Mouse (Mus musculus) urinary bladder, postnatal 4 days (tissue): ENCODE measurements around the gene Ccdc38.

Experiments
- DNase-seq, 2 experiments: peaks; one replicate each; pipeline ENCODE4 v3.0.0; 2021 to 2022; ENCODE audit warnings: low spot score in 2 of 2

The Ccdc38 gene

DNA sequence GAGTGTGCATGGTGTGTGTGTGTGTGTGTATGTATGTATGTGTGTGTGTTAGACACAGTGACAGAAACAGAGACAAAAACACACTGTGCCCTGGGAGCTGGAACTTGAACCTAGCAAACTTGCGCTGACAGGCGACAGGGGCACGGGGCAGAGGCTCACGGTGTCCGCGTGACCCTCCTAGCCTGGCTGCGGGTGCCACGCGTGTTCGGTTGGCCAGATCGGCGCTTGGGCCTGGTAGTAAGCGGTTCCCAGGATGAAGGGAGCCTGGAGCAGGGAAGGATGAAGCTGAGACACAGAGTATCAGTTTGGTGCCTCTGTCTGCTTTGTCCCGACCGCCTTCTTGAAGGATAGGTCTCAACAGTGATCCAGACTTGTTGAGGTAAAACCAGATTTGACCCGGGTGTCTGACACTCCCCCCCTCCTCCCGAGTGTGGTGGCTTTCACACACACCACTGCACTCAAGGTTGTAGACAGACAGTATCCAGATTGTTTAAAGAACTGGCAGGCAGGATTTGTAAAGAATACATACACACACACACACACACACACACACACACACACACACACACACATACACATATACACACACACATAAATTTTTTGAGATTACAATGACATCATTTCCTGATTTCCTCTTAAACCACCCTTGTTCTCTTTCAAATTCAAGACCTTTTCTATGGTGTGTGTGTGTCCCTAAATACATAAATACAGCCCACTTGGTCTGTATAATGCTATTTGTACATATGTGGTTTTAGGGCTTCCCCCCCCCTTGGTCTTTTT is at the start of gene Ccdc38:
Gene Ccdc38 (plus strand): TSS at position 202 of the 780 bp plus-strand sequence.
- no peak for DNase-seq

DNA sequence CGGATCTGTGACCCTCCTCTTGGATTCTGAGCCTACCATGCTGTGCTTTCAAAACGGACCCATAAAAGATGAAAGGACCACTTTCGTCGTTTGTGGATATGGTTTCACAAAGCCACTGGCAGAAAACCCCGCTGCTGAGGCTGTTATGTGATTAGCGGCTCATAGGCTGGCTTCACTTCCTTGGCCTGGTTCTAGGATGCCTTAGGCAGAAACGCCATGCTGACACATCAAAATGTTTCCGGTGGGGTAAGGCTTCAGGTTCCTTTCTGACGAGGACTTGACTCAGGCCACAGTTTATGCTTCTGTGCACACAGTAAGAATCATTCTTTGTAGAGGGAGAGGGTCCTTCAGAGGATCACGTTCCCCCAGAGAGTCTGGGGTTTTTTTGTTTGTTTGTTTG is 39.6 kb upstream of the Ccdc38 start:
- no peak for DNase-seq

DNA sequence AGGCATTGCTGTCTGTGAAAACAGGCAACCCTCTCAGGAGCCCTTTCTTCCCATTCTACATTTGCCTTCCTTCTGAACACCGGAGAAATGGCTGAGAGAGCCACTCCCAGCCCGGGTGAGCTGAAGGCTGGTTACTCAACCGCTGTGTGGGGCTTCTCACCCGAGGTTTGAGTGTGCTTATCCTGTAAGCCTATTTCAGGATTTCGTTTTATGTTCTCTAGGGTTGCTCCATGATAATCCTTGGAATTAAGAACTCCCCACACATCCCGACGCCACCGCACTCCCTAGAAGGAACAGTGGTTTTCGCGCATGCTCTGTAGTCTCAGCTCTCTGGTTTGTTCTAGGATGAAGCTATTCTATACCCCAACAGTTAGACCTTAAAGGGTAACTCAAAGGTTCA is 39.1 kb upstream of the Ccdc38 start:
- DNase-seq = no peak

DNA sequence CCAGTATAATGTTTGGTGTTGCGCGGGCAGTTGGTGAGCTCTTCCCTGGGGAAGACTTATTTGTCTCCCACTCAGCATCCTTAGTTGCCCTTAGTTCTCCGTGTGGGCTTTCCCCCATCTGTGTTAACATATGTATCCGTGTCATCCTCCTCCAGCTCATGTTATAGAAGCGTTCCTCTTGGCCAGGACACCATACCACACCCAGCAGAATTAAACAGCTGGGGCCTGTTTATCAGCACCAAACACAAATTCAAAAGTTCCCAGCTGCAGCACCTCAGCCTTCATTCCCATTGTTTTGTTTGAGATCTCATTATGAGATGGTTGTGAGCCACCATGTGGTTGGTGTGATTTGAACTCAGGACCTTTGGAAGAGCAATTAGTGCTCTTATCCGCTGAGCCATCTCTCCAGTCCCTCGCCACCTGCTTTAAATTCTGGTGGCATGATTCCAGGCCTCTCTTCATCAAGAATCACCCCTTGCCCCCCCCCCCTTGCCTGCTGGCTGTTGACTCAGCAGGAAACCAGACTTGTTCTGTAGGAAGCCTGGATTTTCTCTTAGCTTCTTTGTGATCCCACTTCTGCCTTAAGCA is 32.0 kb upstream of the Ccdc38 start:
- DNase-seq = no peak

DNA sequence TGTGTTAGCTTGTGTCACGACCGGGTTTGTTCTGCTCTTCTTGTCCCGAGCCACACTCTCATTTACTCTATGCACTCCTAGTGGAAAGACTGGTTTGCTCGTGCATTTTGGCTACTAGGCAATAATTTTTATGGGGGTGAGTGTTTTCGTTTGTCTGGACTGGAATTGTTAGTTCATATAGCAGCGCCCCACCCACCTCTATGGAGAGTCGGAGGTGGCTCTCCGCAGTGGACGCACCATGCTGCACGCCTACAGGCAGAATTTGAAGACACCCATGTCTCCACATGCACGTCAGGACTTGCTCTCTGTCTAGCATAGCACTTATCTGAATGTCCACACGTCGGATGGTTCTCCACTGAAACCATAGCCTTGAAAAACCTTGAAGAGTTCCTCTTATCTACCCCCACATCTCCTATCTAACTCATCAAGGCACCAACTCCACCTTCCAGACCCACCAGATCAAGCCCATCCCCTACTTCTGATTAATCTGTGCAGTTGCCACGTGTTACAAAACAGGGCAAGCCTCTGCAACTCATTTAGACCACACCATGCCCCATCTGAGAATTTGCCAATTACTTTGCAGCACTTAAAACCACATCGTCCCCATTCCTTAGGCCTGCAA is 30.8 kb upstream of the Ccdc38 start:
- peak in 1 of 2 experiments; percentile 24 for DNase-seq

DNA sequence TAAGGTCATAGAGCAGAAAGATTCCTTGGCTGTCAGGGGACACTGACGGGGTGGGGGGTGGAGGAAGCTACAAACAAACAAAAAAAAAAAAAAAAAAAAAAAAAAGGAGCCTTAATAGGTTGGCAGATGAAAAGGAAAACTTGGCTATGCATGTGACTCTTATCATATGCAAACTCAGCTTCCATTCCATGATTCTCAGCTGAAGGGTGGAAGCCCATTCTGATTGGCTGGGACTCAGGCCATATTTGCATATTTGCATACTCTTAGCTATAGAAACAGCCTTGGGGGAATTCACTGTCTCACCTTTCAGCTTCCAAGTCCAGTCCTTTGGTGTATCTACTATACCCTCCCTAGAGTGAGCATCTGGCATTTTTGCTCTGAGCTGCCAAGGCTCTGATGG is 25.0 kb upstream of the Ccdc38 start:
- DNase-seq = no peak

DNA sequence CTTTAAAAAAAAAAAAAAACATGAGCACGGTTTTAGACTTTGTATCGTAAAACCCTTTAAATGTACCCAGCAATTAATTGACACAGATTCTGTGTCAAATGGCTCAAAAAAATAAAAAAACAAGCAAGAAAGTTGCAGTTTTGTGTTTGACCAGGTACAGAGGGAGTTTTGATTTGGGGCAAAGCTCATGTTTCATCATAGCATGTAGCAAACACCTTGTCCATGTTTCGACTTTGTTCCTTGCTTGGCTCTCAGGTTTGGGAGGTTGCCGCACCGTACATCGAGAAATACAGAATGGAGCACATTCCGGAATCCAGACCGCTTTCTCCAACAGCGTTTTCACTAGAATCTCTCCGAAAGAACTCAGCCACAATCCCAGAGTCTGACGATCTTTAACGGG is 24.5 kb upstream of the Ccdc38 start:
- DNase-seq = no peak

DNA sequence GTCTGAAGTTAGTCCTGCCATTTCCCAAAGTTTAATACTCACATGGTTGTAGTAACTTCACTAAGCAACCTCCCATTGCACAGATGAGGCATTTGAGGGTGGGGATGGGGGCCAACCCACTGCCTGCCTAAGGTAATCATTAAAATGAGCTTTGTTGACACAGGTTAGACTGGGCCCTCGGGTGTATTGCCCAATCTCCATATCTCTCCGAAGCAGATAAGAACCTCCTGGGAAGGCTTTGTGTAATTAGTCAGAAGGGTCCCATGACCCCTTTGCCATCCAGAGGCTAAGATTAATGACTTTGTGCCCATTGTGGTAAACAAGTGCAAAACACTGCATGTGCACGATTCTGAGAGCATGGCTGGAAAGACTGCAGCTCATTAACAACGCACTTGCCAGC is 22.7 kb upstream of the Ccdc38 start:
- no peak for DNase-seq

DNA sequence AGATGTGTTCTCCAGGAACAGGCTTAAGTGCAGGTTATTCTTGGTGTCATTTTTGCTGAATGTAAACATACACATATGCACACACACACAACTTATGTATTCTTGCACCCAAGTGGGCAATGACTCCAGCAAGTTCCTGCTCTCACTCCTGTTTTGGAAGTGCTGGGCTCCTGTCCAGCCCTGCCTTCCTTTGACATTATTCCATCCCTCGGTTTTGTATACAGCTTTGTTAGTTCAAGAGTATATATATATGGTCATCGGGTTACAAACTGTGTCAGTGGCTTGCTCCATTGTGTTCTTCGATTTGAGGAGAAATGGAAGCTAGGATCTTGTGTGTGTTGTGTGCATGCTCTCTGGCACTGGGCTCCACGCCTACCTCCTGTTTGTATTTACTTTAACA is 22.2 kb upstream of the Ccdc38 start:
- no peak for DNase-seq

DNA sequence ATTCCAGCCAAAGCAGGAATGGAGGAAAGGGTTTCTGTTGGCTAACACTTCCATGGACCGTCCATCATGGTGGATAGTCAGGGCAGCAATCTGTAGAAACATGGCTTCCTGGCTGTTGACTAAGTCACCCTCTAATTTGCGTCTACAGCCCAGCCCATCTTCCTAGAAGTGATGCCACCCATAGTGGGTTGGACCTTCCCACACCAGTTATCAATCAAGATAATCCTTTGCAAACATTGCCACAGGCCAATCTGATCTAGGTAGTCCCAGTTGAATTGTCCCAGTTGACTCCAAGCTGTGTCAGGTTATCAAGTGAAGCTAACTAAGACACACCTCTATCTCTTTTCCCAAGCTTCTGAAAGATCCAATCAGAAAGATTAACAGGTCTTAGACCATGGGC is 21.8 kb upstream of the Ccdc38 start:
- no peak for DNase-seq

DNA sequence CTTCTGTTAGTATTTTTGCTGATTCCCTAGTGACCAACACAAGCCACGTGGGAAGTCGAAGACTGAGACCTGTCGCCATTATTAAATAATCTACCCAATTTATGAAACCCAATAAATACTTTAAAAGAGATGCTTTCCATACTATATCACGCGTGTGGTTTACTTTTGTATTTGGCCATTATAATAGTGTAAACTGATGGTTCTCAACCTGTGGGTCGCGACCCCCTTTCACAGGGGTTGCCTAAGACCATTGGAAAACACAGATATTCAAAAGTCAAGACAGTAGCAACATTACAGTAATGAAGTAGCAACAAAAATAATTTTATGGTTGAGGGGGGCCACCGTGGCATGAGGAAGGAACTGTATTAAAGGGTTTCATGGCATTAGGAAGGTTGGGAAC is 21.3 kb upstream of the Ccdc38 start:
- no peak for DNase-seq

DNA sequence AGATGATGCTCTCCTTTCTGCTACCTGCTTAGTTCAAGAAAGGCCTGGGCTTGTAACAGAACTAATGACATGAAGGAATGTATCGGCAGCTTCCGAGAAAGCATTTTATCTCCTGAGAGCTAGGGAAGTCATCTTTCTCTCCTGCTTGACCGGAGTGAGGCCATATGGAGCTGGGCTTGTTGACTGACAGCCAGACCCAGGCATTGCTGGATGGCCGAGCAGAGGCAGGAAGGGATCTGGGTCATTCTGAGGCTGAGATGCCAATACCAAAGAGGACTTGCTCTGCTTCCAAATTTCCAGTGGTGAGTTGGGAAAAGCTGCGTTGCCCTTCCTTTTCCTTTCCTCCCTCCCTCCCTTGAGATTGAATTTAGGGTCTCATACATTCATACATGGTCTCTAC is 20.7 kb upstream of the Ccdc38 start:
- DNase-seq = no peak

DNA sequence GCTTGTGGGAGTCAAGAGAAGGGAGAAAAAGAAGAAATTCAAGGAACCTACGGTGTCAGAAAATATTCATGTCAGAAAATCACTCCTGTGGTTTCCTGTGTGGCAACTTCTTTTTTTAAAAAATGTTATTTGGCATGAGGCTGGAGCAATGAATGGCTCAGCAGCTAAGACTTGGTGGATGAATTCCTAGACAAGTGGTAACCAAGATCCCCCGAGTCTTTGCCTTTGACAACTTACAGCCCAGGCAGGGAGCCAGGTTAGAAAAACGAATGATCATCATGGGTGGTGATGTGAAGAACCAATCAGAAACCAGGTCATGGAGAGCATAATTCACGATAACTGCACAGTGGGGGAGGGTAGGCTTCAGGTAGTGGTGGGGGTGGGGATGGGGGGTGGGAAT is 19.4 kb upstream of the Ccdc38 start:
- no peak for DNase-seq

DNA sequence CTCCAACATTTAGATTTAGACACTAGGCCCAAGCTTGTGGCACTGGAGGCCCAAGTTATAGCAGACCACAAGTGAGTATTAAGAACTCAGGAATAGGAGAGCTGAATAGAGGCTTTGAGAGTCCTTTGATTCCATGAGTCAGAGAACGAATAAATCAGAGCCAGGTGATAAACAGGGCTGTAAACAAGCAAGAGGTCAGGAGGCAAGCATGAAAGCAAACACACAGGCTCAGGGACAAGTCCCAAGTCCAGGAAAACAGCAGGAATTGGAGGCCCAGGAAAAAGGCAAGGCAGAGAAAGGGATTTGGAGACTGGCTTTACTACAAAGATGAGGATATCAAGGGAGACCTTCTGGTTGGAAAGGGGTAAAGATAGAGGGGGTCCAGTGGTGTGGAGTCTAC is 15.1 kb upstream of the Ccdc38 start:
- DNase-seq = no peak

DNA sequence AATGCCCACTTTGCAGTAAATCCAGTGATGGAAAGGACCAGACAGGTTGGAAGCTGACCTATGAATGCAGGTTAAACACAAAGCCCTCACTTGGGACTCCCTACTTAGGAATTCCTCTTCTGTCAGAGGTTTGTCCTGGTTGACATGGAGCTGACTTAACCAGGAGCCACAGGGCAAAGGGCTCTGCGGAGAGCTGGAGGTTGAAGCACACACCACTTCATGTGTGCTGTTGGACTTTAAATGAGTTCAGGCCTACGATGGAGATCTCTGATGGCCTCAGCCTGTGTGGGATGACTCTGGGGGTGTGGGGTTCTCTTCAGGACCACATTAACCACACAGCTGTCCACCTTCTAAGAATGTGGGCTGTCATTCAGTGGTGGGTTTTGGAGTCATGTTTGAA is 2.1 kb upstream of the Ccdc38 start:
- no peak for DNase-seq

DNA sequence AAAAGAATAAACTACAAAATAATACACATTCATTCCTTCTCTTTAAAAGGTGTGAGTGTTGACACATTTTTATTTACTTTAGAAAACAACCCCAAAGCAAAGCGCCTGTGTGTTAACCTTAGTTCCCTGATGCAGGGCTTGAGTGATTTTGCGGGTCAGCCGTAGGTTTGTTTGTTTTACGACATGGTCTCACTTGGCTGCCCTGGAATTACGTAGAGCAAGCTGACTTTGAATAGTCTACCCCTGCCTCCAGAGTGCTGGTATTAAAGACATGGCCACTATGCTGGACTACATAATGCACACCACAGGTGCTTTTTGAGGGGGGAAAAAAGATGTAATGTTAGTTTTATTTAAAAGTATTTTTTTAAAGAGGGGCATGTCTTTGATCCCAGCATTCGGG is 1.6 kb upstream of the Ccdc38 start:
- DNase-seq = no peak

DNA sequence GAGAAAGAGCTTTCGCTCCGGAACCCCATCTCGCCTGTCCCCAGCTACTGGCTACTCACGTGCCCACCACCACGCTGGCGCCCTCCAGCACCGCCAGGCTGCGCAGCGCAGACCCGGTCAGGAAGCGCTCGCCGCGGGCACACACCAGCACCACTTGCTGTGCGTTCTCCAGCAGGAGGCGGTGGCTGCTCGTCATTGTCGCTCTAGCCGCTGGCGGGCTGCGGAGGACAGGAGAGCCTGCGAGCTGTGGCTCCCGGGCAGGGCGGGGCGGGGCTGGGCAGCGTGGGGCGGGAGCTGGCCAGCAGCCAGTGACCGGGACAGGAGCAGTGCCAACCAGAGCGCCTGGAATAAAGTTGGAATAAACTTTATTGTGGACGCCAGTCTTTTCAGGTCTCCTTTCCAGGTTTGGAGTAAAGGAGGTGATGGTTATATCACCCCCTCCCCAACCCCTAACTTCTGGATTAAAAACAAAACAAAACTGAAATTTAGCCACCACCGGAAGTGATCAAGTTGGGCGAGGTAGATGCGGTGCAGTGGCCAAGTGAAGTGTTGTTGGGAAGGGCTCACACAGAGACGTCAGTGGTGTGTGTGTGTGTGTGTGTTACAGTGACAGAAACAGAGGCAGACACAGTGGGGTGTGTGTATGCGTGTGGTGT is 529 bp upstream of the Ccdc38 start, which contains the start of gene Amdhd1:
Gene Amdhd1 (minus strand): TSS at position 259 of the 656 bp plus-strand sequence.
- DNase-seq = peak; percentile 75 to 80

DNA sequence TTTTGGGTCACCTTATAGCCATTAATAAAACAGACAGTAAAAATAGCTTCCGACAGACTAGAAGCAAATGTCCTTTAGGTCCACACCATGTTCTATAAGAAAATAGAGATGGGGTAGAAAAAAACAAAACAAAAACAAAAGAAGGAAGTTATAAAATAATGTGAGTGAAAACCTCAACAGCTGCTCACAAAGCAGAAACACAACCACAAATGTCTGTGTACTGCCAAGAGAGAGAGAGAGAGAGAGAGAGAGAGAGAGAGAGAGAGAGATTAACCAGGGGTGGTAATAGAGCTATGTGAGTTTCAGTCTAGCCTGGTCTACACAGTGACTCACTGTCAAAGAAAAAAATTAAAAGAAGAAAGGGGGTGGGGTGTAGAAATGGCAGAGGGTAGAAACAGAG is 1.2 kb downstream of the Ccdc38 start:
- no peak for DNase-seq

DNA sequence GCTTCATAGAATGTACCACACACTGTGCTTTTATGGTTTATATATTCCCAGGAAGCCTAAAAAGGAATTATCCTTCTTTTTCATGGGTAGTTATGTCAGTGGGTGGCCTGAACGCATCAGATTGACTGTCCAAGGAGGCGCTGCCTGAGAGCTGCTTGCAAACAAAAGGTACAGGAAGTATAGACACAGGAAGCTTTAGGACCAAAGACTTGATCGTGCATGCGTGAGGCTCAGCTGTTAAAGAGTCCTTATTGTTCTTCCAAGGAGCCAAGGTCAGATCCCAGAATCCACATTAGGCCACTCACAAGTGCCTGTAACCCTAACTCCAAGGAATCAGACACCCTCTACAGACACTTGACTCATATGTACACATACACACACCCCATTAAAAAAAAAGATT is 1.9 kb downstream of the Ccdc38 start:
- no peak for DNase-seq

DNA sequence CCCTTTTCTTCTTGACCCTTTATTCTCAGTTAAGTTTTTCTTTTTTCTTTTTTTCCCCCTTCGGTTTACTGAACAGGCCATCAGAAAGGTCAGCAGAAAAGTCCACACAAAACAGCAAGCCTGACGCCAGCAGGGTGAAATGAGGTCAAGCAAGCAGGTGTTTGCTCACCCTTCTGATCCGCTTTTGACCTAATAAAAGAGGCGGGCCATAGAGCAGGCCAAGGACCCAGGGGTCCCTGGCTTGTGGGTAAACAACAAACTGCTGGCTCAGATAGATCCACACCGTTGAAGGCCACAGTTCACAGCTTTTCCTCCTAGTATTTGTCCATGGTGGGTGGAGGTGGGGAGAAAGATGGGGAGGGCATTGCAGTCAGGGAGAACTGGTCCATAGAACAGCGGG is 2.7 kb downstream of the Ccdc38 start:
- no peak for DNase-seq

DNA sequence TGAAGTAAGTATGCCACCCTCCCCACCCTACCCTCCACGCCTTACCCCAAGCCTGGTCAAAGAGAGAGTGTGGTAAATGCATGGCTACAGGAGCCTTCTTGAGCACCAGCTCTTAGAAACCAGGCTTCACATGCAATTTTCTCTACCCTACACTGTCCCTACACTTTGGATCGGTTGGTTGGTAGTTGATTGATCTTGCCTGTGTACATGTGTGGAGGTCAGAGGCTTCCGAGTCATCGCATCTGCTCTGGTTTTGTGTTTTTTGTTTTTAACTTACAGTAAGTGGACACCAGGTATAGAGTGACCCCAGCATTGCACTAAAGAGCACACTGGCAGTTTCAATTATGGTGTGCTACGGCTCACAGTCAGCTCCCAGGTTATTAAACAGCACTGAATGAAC is 3.7 kb downstream of the Ccdc38 start:
- no peak for DNase-seq

DNA sequence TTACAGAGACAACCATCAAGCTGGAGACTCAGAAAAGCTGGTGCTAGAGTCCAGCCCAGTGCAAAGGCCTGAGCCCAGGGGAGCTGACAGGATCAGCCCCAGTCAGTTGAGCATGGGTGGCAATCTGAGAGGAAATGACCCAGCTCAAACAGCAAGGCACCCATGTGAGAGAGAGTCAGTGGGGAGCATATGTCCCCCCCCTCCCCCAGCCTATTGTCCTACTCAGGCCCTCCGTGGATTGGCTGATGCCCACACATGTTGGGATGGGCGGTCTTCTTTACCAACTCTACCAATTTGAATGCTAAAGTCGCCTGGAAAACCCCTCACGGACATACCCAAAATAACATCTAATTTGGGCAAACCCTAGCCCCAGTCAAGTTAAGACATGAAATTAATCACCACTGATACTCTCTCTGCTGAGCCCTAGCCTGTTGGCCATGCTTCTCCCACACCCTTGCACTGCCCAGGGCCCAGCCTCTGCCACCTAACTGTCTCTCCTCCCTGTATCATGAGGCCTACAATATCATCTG is 7.4 kb downstream of the Ccdc38 start:
- no peak for DNase-seq
